Mouse (Mus musculus) heart, embryonic 14.5 days (tissue): ENCODE results near the gene Gm36176. TPM values are rescaled to one million over a fixed set of nuclear protein-coding genes. Genes with fewer than 3 reads are reported as not detected.

ENCODE experiments used
- ATAC-seq: fragments of 200-750 bp; cut with Nextera tagmentation; 2 replicates; pipeline ENCODE4 v1.8.0; 2017; ENCODE audit warnings: low read depth, moderate TSS enrichment; ENCODE audit not compliant: insufficient number of reproducible peaks, insufficient read depth, low FRiP score
- H3K27ac ChIP-seq, 2 experiments: fragments of 200-500 bp in 1 of 2; fragments of 300-500 bp in 1 of 2; sonication (generic) in 1 of 2; replicated peaks in 1 of 2; 2 replicates each; pipeline ENCODE4 v1.5.1; 2012 to 2014; ENCODE audit warnings: low read depth in 2 of 2, low read length in 2 of 2, control low read depth in 1 of 2, mild to moderate bottlenecking in 1 of 2, mixed read lengths in 1 of 2; ENCODE audit not compliant: control insufficient read depth in 1 of 2, insufficient read depth in 1 of 2
- H3K27me3 ChIP-seq: fragments of 300-500 bp; sonication (generic); 2 replicates; pipeline ENCODE4 v1.6.1; 2014; ENCODE audit warnings: mild to moderate bottlenecking, low read length, control low read depth; ENCODE audit not compliant: control insufficient read depth, insufficient read depth
- H3K36me3 ChIP-seq: fragments of 300-500 bp; sonication (generic); 2 replicates; pipeline ENCODE4 v1.6.1; 2014; ENCODE audit warnings: mild to moderate bottlenecking, control low read depth, low read length, mixed read lengths; ENCODE audit not compliant: control insufficient read depth, insufficient read depth
- H3K4me1 ChIP-seq, 2 experiments: fragments of 200-500 bp in 1 of 2; fragments of 300-500 bp in 1 of 2; sonication (generic) in 1 of 2; 2 replicates each; pipeline ENCODE4 v1.6.1; 2012 to 2014; ENCODE audit warnings: low read length in 2 of 2, control low read depth in 1 of 2, mixed read lengths in 1 of 2; ENCODE audit not compliant: control insufficient read depth in 2 of 2, insufficient read depth in 2 of 2
- H3K4me2 ChIP-seq: fragments of 300-500 bp; sonication (generic); 2 replicates; pipeline ENCODE4 v1.6.1; 2014; ENCODE audit warnings: mild to moderate bottlenecking, low read length
- H3K4me3 ChIP-seq, 2 experiments: fragments of 200-500 bp in 1 of 2; fragments of 300-500 bp in 1 of 2; sonication (generic) in 1 of 2; 2 replicates each; pipeline ENCODE4 v1.5.1; 2012 to 2014; ENCODE audit warnings: low read length in 2 of 2, mild to moderate bottlenecking in 2 of 2, control low read depth in 1 of 2, low read depth in 1 of 2, moderate library complexity in 1 of 2; ENCODE audit not compliant: control insufficient read depth in 1 of 2, insufficient read depth in 1 of 2
- H3K9ac ChIP-seq: fragments of 300-500 bp; sonication (generic); 2 replicates; pipeline ENCODE4 v1.6.1; 2014; ENCODE audit warnings: mild to moderate bottlenecking, low read length
- H3K9me3 ChIP-seq: fragments of 300-500 bp; sonication (generic); 2 replicates; pipeline ENCODE4 v1.6.1; 2016; ENCODE audit warnings: low read length, control low read depth; ENCODE audit not compliant: control insufficient read depth
- WGBS: fragments of 180-500 bp; shearing (Covaris S2); extraction: QIAGEN DNeasy Blood & Tissue Kit; methylation state at CpG from one replicate; pipeline ENCODE4 v1.1.7; 2014; 5-methylcytosine and 5-hydroxymethylcytosine counted together
- polyA plus RNA-seq: library from polyadenylated mRNA; unstranded; fragments of >200 nt; fragmentation: Nextera tagmentation; extraction: Ambion mirVana; gene quantifications from 2 replicates; pipeline ENCODE4 v1.2.1, GENCODE M21; 2014

The Gm36176 gene
- polyA plus RNA-seq, 1 experiment from 2014 or later = not detected

DNA sequence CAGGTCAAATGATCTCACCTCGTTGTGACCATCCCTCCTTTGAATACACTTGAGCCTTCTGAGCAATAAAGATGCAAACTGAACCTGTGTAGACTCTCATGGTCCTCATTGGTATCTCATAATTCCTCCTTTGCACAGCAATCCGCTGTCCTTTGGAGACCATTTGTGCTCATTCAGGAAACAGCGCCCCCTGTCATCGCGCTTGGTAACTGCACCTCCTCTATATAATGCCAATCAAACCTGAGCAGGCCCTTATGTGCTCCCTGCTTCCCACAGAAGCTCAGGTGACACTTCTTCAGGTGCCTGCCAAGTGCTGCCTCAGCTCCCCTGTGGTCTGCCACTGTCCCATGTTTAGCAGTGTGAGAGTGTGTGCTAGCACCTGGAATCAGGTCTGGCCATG lies 31.1 kb upstream of the Gm36176 start:
- no peaks in the 10 kb centered on the region for H3K4me1 ChIP-seq
- no peak for ATAC-seq
- 31% methylated on average over 5 of the region's 5 CpGs for WGBS
- no peak overlapping the region for H3K9ac ChIP-seq
- no peak overlapping the region for H3K4me2 ChIP-seq
- H3K9me3 ChIP-seq = no peaks in the 10 kb centered on the region
- no peaks in the 10 kb centered on the region for H3K36me3 ChIP-seq
- H3K27me3 ChIP-seq = no peaks in the 10 kb centered on the region
- no peak overlapping the region for H3K4me3 ChIP-seq
- no peak overlapping the region for H3K27ac ChIP-seq

DNA sequence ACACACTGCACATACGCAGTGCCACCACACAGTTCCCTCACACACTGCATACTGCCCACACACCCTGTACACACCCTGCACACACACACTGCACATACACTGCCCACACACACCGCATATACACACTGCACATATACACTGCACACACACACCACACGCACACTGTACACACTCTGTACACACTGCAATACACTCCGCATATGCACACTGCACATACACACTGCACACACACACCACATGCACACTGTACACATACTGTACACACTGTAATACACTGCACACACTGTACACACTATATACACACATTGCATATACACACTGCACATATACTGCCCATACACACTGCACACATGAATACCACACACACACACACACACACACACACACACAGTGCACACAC lies 28.1 kb upstream of the Gm36176 start:
- Histone ChIP-seq H3K27ac (no peak overlapping the region), H3K4me1 (no peaks in the 10 kb centered on the region), H3K4me3 (no peak overlapping the region), H3K27me3 (no peaks in the 10 kb centered on the region), H3K36me3 (no peaks in the 10 kb centered on the region), H3K9ac (no peak overlapping the region), H3K9me3 (no peaks in the 10 kb centered on the region), H3K4me2 (no peak overlapping the region)
- 91% methylated on average over 4 of the region's 4 CpGs for WGBS
- no peak; the same call in 1 of the 2 replicates for ATAC-seq

DNA sequence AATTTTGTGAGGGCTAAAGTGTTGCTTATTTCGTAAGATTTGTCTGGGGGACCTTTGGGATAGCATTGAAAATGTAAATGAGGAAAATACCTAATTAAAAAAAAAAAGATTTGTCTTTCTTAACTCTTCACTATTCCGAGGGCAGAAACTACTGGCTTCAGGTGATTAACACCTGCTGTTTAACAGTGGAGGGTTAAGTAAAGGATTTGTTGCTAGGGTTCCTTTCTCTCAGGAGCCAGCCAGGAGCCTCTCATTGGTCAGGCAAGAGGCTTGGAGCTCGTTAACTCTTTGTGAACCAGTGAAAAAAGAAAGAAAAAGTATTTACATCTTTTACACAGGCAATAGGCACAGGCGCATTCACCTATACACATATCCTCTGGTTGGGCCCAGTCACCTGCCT lies 27.4 kb upstream of the Gm36176 start:
- H3K4me2 ChIP-seq = no peak overlapping the region
- no peaks in the 10 kb centered on the region for H3K27me3 ChIP-seq
- no peak overlapping the region for H3K4me3 ChIP-seq
- H3K4me1 ChIP-seq = no peaks in the 10 kb centered on the region
- 44% methylated on average over 4 of the region's 4 CpGs for WGBS
- H3K36me3 ChIP-seq = no peaks in the 10 kb centered on the region
- ATAC-seq = no peak
- H3K9me3 ChIP-seq = no peaks in the 10 kb centered on the region
- no peak overlapping the region for H3K9ac ChIP-seq
- no peak overlapping the region for H3K27ac ChIP-seq

DNA sequence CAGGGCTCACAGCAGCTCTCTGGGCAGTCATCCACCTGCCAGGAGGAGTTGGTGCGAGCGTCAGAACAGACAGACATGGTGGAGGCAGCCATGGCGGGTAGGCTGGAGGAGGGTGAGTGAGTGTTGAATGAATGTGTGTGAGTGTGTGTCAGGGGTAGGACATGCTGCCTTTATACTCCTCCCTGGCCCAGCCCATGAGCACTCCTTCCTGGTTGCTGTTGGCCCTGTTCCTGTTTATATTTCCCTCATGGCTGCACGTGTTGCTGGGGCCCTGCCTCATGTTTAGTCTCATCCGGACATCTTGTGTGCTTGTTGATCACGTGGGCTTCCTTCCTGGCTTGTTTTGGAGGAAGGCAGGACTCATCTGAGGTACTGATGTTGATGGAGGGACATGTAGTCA lies 19.7 kb upstream of the Gm36176 start, which contains the start of gene Krtap10-4:
TSS of gene Krtap10-4 (minus strand) at position 145 of the 400 bp plus-strand sequence.
- no peaks in the 10 kb centered on the region for H3K27me3 ChIP-seq
- H3K9ac ChIP-seq = no peak within 1 kb of the TSS
- H3K9me3 ChIP-seq = no peaks in the 10 kb centered on the region
- no peaks in the 10 kb centered on the region for H3K36me3 ChIP-seq
- no peaks in the 10 kb centered on the region for H3K4me1 ChIP-seq
- H3K4me2 ChIP-seq = no peak within 1 kb of the TSS
- ATAC-seq = no peak
- H3K27ac ChIP-seq = no peak within 1 kb of the TSS
- 61% methylated on average over 6 of the region's 6 CpGs for WGBS
- no peak within 1 kb of the TSS for H3K4me3 ChIP-seq

DNA sequence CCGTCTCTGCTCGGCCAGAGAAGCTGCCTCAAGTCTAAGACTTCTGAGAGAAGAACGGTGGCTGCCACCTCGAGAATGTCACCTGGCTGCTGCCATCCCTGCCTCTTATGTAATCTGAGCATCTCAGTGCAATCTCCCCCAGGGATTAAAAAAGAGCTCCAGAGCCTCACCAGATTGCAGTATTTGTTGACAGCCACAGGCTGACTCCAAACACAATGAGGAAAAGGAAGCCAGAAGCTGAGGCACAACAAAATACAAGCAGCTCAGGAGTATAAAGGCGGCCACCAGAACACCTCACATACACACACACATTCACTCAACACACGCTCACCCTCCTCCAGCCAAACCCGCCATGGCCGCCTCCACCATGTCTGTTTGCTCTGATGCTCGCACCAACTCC lies 11.0 kb upstream of the Gm36176 start, which contains the start of gene Krtap10-10:
TSS of gene Krtap10-10 (plus strand) at position 301 of the 400 bp plus-strand sequence.
- no peak within 1 kb of the TSS for H3K27ac ChIP-seq
- no peak within 1 kb of the TSS for H3K9ac ChIP-seq
- no peaks in the 10 kb centered on the region for H3K36me3 ChIP-seq
- no peaks in the 10 kb centered on the region for H3K4me1 ChIP-seq
- H3K4me2 ChIP-seq = no peak within 1 kb of the TSS
- WGBS = 66% methylated on average over 9 of the region's 9 CpGs
- ATAC-seq = no peak
- H3K4me3 ChIP-seq = no peak within 1 kb of the TSS
- no peaks in the 10 kb centered on the region for H3K27me3 ChIP-seq
- H3K9me3 ChIP-seq = no peaks in the 10 kb centered on the region

DNA sequence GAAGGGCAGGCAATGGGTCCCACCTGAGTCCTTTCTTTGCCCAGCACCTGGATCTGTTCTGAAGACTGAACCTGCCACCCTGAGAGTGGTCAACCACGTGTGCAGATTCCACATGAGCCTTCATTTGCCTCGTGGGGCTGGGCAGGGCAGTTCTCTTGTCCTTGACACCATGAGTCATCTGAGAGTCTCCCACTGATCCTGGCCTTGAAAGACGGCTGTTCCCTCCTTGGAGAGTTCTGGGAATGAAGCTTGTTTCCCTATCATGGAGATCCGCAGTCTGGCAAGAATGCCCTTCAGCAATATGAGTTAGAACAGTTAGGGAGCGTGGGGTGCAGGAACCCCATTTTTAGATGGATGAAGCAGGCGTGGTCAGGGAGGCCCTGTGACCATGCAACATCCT lies 7.6 kb upstream of the Gm36176 start:
- H3K9me3 ChIP-seq = peaks cover 17% of the 10 kb centered on the region
- H3K4me2 ChIP-seq = no peak overlapping the region
- 60% methylated on average over 6 of the region's 6 CpGs for WGBS
- no peaks in the 10 kb centered on the region for H3K4me1 ChIP-seq
- ATAC-seq = no peak
- no peak overlapping the region for H3K9ac ChIP-seq
- H3K4me3 ChIP-seq = no peak overlapping the region
- no peaks in the 10 kb centered on the region for H3K27me3 ChIP-seq
- no peaks in the 10 kb centered on the region for H3K36me3 ChIP-seq
- no peak overlapping the region for H3K27ac ChIP-seq

DNA sequence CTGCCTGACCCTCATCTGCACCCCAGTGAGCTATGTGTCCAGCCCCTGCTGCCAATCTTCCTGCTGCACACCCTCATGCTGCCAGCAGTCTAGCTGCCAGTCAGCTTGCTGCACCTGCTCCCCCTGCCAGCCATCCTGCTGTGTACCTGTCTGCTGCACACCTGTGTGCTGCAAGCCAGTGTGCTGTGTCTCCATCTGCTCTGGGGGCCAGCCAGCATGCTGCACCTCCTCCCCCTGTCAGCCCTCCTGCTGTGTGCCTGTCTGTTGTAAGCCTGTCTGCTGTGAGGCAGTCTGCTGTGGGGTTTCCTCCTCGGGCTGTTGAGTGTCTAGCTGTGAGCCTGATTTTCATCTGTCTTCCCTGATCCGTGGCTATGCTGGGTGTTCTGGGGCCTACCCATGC lies 358 bp downstream of the Gm36176 start:
- Histone ChIP-seq H3K9me3 (peaks cover 23% of the 10 kb centered on the region), H3K27ac (no peak overlapping the region), H3K36me3 (no peaks in the 10 kb centered on the region), H3K4me1 (no peaks in the 10 kb centered on the region), H3K9ac (no peak overlapping the region), H3K4me2 (no peak overlapping the region), H3K4me3 (no peak overlapping the region), H3K27me3 (no peaks in the 10 kb centered on the region)
- ATAC-seq = no peak
- 15% methylated on average over 2 of the region's 2 CpGs for WGBS

DNA sequence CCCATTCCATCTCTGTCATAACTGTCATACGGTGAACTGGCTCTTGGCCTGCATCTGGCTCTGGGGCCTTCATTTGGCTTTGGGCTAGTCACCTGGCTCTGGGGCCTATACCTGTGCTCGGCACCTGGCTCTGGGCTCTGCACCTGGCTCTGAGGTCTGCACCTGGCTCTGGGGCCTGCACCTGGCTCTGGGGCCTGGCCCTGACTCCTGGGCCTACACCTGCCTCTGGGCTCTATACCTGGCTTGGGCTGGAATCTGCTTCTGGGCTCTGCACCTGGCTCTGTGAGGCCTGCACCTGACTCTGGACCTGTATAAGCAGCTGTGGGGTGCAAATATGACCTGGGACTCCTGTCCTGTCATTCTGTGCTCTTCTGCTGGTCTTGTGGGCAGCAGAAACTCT lies 935 bp downstream of the Gm36176 start:
- no peaks in the 10 kb centered on the region for H3K36me3 ChIP-seq

More for the DNA sequence above, 935 bp downstream of the Gm36176 start:
- Histone ChIP-seq H3K27me3 (no peaks in the 10 kb centered on the region), H3K4me3 (no peak overlapping the region), H3K4me1 (no peaks in the 10 kb centered on the region), H3K9me3 (peaks cover 23% of the 10 kb centered on the region), H3K4me2 (no peak overlapping the region), H3K27ac (no peak overlapping the region), H3K9ac (no peak overlapping the region)
- no peak for ATAC-seq
- WGBS = 68% methylated on average over 2 of the region's 2 CpGs
